Mouse (Mus musculus) embryonic stem cell, embryonic (primary cell): ENCODE data around the gene Slc30a10.

Experiments used
- CTCF ChIA-PET, 4 experiments: fragments of 300-600 bp in 2 of 4; fragments of 350-600 bp in 2 of 4; sonication (Branson Sonifier 250); formaldehyde crosslinking; loops; one replicate each; lab custom pipeline; 2022; ENCODE audit warnings: inconsistent platforms in 2 of 4; lab: Charles Lee
- POLR2A ChIA-PET, 4 experiments: fragments of 300-600 bp in 2 of 4; fragments of 350-600 bp in 2 of 4; sonication (Branson Sonifier 250); formaldehyde crosslinking; loops; one replicate each; lab custom pipeline; 2022; ENCODE audit warnings: antibody characterized with exemption in 4 of 4, inconsistent platforms in 1 of 4; lab: Charles Lee

Gene Slc30a10

DNA sequence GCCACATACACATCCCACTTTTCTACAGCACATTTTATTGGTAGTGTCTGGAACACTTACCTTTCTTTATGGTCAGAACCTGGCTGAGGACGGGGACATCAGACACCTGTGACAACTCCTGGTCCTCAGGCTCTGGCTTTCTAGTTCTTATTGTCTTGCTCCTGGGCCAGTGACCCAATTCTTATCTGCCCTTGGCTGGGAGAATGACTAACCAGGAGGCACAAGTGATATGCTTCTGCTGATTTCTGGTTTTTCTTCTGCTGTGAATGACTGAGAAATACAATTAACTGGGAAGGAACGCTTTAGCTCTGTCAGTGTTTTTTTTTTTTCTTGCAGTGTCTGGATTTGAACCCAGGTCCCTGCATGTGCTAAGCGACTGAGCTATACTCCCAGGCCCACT lies 3.2 kb upstream of the Slc30a10 start:
- POLR2A ChIA-PET, result interaction anchor here in 1 of 4 experiments (1.4 kb wide), 1 partner anchor 27 kb away, joined by 3 read pairs; no protein-coding TSS in a partner anchor
- CTCF ChIA-PET, result interaction anchor here in 1 of 4 experiments (1.1 kb wide), 1 partner anchor 50 kb away, joined by 5 read pairs; no protein-coding TSS in a partner anchor

DNA sequence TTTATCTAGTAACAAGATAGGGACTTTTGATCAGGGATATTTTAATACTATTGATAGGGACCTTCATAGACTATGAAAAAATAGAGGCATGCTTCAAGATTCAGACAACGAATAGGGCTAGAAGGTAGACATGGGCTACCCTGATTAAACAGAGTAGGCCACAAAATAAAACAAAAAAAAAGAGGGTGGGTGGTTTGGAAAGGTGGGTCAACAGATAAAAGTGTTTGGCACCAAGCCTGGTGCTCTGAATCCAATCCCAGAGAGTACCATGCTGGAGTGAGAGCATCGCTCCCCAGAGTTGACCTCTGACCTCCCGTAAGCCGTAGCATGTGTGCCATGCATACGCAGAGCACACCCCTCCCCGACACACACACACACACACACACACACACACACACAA lies 2.2 kb upstream of the Slc30a10 start:
- POLR2A ChIA-PET, result interaction anchor here in 1 of 4 experiments (2.5 kb wide), 1 partner anchor 11 kb away, joined by 14 read pairs; no protein-coding TSS in a partner anchor

DNA sequence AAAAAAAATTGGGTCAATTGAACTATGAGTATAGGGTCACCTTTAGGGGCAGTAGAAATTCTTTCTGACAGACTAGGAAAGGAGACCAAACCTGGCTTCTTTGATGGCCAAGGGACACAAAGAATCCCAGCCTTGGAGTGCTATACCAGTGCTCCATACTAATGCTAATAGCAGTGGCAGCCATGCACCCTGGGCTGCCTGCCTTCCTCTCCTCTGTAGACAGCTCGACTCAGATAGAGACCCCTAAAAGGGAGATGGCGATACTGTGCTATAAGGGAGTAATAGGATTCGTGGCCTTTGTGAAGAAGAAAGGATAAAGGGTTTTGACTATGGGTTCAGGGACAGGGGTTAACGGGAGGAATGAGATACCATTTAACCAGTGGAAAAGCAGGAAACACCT lies 504 bp upstream of the Slc30a10 start:
- ChIA-PET CTCF (interaction anchor here in 1 of 4 experiments (0.7 kb wide), 1 partner anchor 28 kb away, joined by 3 read pairs; no protein-coding TSS in a partner anchor), POLR2A (interaction anchor here in 3 of 4 experiments (0.7 to 2.5 kb wide), 13 partner anchors 8 to 630 kb away, joined by 3 to 14 read pairs (median 4); partner anchors contain the start of gene Iars2 (in 1 of the 3))

More for the DNA sequence above, 2.2 kb upstream of the Slc30a10 start:
- CTCF ChIA-PET, result no interaction called here

DNA sequence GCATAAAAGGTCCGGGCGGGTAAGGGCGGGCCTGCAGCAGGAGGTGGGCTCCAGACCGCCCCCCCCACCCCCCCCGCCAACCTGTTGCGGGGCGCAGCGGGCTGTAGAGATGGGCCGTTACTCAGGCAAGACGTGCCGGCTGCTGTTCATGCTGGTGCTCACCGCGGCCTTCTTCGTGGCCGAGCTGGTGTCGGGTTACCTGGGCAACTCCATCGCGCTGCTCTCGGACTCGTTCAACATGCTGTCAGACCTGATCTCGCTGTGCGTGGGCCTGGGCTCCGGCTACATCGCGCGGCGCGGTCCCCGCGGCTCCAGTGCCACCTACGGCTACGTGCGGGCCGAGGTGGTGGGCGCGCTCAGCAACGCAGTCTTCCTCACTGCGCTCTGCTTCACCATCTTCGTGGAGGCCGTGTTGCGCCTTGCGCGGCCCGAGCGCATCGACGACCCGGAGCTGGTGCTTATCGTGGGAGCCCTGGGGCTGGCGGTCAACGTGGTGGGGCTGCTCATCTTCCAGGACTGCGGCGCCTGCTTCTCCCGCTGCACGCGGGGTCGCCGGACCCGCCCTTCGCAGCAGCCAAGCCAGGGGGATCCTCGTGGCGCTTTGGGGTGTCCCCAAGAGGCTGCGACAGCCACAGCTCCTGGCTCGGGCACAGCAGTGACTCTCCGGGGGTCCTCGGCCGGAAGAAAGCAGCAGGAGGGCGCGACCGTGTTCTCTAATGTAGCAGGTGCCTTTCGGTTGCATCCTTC lies 480 bp downstream of the Slc30a10 start:
- ChIA-PET POLR2A (interaction anchor here in 3 of 4 experiments (0.7 to 2.5 kb wide), 18 partner anchors 9 to 631 kb away, joined by 3 to 14 read pairs (median 4); partner anchors contain the start of gene Iars2 (in 1 of the 3)), CTCF (interaction anchor here in 2 of 4 experiments (0.6 to 0.7 kb wide), 3 partner anchors 27 to 62 kb away, joined by 3 to 5 read pairs (median 3); no protein-coding TSS in a partner anchor)

DNA sequence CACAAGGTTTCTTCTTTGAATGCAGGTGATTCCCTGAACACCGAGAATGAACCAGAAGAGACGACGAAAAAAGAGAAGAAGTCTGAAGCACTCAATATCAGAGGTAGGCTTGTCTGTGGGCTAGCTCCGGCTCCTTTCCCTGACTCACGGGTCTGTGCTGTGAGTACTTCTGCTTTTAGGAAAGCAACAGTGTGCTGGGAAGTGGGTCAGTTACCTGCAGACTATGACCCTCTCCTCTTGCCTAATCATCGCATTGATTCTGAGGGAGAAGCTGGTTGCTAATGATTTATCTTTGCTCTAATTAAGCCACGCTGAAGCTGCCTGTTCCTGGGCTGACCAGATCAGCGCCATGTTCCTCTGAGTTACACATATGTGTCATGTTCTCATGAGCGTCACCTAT lies 1.7 kb downstream of the Slc30a10 start:
- CTCF ChIA-PET, result no interaction called here
- POLR2A ChIA-PET, result interaction anchor here in 1 of 4 experiments (0.8 kb wide), 1 partner anchor 23 kb away, joined by 3 read pairs; no protein-coding TSS in a partner anchor

DNA sequence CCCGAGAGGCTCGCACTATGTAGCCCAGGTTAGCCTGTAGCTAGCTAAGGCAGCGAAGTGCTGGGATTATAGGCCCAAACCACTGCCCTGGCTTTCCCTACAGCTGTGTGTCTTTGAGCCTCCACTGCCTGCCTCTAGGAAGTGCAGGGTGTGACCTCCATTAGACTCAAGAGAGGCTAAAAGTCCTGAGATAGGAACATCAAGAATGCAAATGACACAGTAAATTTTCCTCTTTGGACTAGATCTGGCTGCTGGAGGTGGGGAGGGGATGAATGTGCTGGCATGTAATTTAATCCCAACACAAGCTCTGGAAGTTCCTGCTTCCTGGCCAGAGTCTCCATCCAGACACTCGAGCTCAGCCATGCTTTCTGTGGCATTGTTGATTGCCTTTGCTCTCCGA lies 5.4 kb downstream of the Slc30a10 start:
- POLR2A ChIA-PET, result interaction anchor here in 1 of 4 experiments (1.3 kb wide), 1 partner anchor 74 kb away, joined by 4 read pairs; no protein-coding TSS in a partner anchor
- CTCF ChIA-PET, result interaction anchor here in 2 of 4 experiments (0.5 to 0.6 kb wide), 2 partner anchors 22 to 87 kb away, joined by 5 to 8 read pairs; no protein-coding TSS in a partner anchor

DNA sequence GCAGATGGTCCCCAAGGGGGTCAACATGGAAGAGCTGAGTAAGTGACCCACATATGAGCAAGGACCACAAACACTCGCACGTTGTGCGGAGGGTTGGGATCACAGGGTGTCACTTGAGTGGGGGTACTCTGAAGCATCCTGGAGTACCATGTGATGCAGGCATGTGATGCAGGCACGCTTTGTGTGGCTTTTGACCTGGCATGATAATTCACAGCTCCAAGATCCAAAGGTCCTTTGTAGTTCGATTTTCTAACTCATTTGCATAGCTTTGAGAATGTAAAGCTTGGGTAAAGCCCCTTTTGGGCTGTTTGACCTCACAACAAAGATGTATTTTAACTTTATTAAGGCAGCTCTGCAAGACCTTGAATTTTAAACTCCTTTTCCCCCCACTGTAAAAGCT lies 8.2 kb downstream of the Slc30a10 start:
- ChIA-PET POLR2A (interaction anchor here in 2 of 4 experiments (0.9 to 3.6 kb wide), 4 partner anchors 9 to 19 kb away, joined by 3 to 14 read pairs (median 10); partner anchors contain the start of gene Slc30a10 (in 1 of the 2)), CTCF (no interaction called here)

DNA sequence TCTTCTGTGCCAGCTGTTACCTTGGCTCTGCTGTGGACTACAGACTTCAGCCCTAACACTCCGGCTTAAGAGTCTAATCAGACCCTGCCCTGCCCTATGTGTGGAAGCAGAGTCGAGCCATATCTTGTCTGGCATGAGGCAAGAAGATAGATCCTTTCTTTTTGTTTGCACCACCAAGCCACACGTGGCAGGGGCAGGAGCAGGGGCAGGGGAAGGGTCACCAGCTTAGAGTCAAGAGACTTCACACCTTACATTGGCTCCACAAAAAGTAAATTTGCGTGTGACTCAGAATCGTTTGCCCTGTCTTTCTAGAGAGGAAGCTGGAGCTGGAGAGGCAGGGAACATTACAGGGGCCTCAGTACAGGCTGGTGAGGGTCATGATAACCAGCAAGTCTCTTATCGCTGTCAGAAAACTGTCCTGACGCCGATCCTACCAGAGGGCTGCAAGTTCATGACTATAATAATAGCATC lies 14.9 kb downstream of the Slc30a10 start:
- CTCF ChIA-PET, result no interaction called here

DNA sequence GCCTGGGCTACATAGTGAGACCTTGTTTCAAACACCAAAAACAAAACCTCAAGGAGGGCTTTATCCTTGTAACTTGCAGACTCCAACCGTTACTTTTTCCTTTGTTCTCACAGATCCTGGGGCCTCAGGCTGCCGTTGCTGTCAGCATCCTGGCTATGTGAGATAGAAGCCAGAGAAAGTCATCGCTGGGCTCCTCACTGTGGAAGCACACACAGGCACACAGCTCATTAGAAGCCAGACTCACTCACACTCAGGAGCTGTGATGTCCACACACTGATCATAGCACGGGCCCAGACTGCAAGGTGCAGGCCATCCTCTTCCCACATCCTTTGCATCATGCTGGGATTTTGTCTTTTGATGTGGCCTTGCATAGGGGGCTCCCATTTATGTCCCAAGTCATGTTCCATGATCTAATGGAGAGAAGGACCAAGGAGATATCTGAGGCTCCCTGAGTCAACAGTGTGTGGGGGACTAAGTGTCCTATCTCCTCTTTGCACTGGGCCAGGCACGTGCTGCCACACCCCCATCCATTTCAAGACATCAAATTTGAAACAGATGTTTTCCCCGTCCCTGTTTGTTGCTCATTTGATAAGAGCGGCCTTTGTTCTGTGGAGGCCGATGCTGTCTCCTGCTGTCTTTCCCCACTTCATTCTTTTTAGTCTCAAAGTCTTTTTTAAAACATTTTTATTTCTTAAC lies 17.5 kb downstream of the Slc30a10 start:
- ChIA-PET POLR2A (interaction anchor here in 1 of 4 experiments (2.3 kb wide), 1 partner anchor 10 kb away, joined by 8 read pairs; no protein-coding TSS in a partner anchor), CTCF (no interaction called here)

More for the DNA sequence above, 14.9 kb downstream of the Slc30a10 start:
- POLR2A ChIA-PET, result interaction anchor here in 1 of 4 experiments (1.2 kb wide), 1 partner anchor 15 kb away, joined by 4 read pairs; the partner anchor contains the start of gene Slc30a10

DNA sequence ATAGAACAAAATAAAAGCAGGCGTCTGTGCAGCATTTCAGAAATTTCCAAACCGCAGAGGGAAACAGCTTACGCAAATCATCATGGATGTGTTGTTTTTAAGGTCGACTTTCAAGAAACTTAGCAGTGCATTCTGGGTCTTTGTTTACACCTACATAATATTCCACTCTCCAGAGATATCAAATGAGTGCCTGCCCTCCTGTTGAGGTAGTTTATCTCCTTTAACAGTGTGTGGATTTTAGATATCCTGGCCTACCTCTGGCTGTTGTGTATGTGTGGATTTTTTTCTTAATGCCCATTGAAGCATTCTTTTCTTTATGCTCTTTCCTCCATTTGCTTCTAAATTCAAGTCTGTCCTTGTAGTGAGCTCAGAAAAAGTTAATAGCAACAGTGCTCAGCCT lies 18.1 kb downstream of the Slc30a10 start:
- POLR2A ChIA-PET, result interaction anchor here in 1 of 4 experiments (0.6 to 2.3 kb wide), 2 partner anchors 10 to 594 kb away, joined by 3 to 8 read pairs; no protein-coding TSS in a partner anchor
- CTCF ChIA-PET, result no interaction called here

DNA sequence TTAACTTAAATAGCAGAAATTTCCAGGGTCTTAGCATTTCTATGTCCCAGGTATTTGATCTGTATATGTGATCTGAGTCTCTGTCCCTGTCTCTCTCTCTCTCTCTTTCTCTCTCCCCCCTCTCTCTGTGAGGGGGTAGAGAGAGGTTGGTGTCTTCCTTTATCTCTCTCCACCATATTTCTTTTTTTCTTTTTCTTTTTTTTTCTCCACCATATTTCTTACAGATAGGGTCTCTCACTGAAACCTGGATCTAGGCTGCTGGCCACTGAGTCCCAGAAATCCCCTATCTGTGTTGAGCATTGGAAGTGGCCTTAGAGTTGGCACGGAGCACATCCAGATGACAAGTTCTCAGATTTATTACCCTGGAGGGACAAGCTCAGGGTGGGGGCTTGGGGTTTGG lies 18.8 kb downstream of the Slc30a10 start:
- ChIA-PET CTCF (no interaction called here), POLR2A (interaction anchor here in 1 of 4 experiments (0.6 to 2.3 kb wide), 2 partner anchors 11 to 595 kb away, joined by 3 to 8 read pairs; no protein-coding TSS in a partner anchor)

DNA sequence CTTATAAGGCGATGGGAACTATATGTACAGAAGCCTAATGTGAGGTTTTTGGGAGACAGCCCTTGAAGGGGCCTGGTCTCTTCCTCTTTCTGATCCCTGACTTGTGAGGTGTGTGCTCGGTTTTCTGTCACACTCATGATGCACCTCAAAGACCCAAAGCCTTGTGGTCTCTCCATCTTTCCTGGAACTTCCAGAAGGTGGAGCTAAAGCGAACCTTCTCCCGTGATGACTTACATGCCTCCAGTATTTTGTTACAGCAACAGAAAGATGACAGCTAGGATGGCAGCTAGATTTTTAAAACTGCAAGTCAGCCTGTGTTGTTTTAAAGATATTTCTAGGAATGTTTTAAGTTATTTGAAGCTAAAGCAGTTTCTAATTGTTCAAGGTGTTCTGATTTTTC lies 25.2 kb downstream of the Slc30a10 start:
- CTCF ChIA-PET, result interaction anchor here in 2 of 4 experiments (0.9 to 1.9 kb wide), 3 partner anchors 15 to 38 kb away, joined by 3 to 5 read pairs (median 3); no protein-coding TSS in a partner anchor
- POLR2A ChIA-PET, result interaction anchor here in 2 of 4 experiments (0.7 to 2.1 kb wide), 10 partner anchors 9 to 29 kb away, joined by 3 to 13 read pairs (median 3); partner anchors contain the start of gene Slc30a10 (in 1 of the 2)

DNA sequence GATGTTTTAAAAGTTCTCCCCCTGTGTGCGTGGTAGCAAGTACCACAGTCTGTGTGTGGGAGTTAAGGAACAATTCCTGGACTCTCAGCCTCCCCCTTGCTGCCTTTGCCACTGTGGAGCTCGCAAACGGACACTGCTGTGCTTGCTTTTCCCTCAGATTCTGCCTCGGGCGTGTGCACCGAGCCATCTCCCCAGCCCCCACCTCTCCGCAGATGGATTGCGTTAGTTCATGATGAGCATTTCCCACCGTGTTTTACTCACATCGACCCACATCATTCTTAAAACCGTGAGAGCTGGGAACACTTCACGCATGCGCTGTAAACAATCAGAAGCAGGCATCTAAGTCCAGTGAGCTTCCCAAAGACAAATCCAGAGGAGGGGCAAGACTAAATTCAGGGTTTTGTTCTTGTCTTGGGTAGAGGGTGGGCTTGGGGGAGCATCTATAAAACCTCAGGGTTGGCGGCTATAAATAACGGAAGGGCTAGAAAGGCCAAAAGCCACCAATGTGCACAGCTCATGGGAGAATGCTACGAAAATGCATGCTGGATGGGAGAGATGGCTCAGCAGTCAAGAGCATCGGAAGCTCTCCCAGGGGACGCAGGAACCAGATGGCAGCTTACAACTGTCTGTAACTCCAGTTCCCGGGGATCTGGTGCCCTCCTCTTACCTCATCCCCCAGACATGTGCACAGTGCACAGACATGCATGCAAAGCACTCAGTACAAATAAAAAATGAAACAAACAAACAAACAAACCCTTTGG lies 27.5 kb downstream of the Slc30a10 start:
- POLR2A ChIA-PET, result interaction anchor here in 1 of 4 experiments (0.9 to 1.5 kb wide), 3 partner anchors 11 to 19 kb away, joined by 3 to 5 read pairs (median 5); no protein-coding TSS in a partner anchor
- CTCF ChIA-PET, result interaction anchor here in 3 of 4 experiments (0.6 to 1.3 kb wide), 3 partner anchors 17 to 28 kb away, joined by 3 to 5 read pairs (median 4); partner anchors contain the start of gene Slc30a10 (in 1 of the 3)

DNA sequence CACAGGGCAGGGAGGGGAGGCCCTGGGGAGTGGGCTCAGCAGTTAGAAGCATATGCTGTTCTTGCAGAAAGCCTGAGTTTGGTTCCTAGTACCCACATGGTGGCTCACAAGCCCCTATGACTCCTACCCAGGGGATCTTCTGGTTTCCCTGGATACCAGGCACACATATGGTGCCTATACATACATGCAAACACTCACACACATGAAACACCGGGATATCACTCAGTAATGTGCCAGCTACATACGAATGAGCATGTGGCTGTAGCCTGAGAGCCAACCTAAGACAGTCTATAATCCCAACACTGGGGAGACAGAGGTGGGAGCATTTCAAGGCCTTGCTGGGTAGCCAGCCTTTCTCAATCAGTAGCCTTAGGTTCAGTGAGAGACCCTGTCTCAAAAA lies 28.1 kb downstream of the Slc30a10 start:
- ChIA-PET POLR2A (interaction anchor here in 1 of 4 experiments (0.9 to 1.5 kb wide), 3 partner anchors 11 to 20 kb away, joined by 3 to 5 read pairs (median 5); no protein-coding TSS in a partner anchor), CTCF (interaction anchor here in 2 of 4 experiments (1.1 to 1.3 kb wide), 2 partner anchors 19 to 28 kb away, joined by 3 to 5 read pairs; partner anchors contain the start of gene Slc30a10 (in 1 of the 2))

DNA sequence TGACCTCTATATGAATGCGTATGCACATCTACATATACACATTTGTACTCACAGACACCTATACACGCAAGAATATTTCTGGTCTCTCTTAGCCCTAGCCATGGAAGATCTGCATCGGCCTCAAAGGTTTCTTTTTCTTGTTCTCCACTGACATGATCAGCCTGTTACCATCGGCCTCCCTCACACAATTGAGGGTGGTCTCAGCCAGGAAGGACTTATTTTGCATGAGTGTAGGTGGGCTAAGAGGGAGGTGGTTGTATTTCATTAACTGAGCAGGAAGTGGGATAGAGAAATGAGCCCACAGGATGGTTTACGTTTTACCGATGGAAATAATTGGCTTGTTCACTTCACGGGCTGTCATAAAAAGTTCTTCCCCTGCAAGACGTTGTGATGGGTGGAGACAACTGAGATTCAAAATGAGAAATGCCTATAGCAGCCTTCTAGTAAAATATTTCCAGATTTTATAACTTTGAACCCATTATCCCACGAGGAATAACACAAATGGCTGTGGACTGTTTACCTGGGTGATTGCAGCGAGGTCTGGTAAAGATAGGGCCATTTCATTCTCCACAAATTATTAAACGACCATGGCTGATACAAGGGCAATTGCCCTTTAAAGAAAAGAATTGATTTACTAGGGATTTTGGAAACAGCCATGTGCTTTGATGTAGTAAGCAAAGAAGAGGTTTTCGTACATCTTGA lies 28.9 kb downstream of the Slc30a10 start:
- ChIA-PET CTCF (no interaction called here), POLR2A (interaction anchor here in 1 of 4 experiments (1.5 kb wide), 1 partner anchor 12 kb away, joined by 5 read pairs; no protein-coding TSS in a partner anchor)

DNA sequence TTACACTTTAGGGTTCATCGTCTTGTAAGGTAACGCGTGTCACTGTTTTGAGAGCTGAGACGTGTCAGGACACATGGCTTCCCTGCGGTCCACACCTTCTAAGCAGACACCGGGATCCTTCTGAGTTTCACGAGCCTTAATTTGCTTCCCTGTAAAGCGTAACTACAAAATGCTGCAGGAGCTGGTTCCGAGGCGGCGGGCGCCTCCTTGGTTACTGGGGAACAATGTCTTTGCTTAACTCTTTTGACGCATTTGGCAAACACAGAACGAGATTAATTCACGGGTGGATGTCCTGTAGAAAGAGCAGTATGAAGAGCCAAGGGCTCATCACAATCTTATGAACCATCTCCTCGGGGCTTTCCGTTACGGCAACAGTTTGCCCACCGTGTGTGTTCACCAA lies 29.6 kb downstream of the Slc30a10 start:
- CTCF ChIA-PET, result no interaction called here
- POLR2A ChIA-PET, result interaction anchor here in 2 of 4 experiments (0.7 to 1.6 kb wide), 2 partner anchors 9 to 155 kb away, joined by 3 to 5 read pairs; partner anchors contain the start of gene Iars2 (in 1 of the 2)
